Mouse (Mus musculus) myocyte (in vitro differentiated cells): ENCODE measurements around the gene Ddx49.

ENCODE experiments used
- CEBPB ChIP-seq: IDR thresholded peaks from 2 replicates; pipeline ENCODE4 v1.6.1; 2011; ENCODE audit warnings: mild to moderate bottlenecking, moderate library complexity; ENCODE audit not compliant: poor library complexity, insufficient read depth, severe bottlenecking
- MAX ChIP-seq: IDR thresholded peaks from one replicate; pipeline ENCODE4 v1.6.1; 2011; ENCODE audit warnings: low read depth, mild to moderate bottlenecking, control low read depth
- MYOG ChIP-seq, 3 experiments: IDR thresholded peaks; one replicate each; pipeline ENCODE4 v1.6.1; 2011; ENCODE audit warnings: control low read depth in 2 of 3, low read depth in 2 of 3, mild to moderate bottlenecking in 2 of 3; ENCODE audit not compliant: insufficient read length in 2 of 3, control insufficient read depth in 1 of 3, insufficient read depth in 1 of 3
- POLR2A ChIP-seq: IDR thresholded peaks from one replicate; pipeline ENCODE4 v1.6.1; 2011; ENCODE audit warnings: low read depth, mild to moderate bottlenecking, control low read depth, moderate library complexity; ENCODE audit not compliant: insufficient read length
- POLR2AphosphoS2 ChIP-seq: IDR thresholded peaks from one replicate; pipeline ENCODE4 v1.6.1; 2011; ENCODE audit warnings: low read depth, control low read depth; ENCODE audit not compliant: insufficient read length
- TCF12 ChIP-seq: IDR thresholded peaks from one replicate; pipeline ENCODE4 v1.6.1; 2011; ENCODE audit warnings: mild to moderate bottlenecking, control low read depth; ENCODE audit not compliant: poor library complexity, insufficient read depth, severe bottlenecking
- USF1 ChIP-seq: IDR thresholded peaks from one replicate; pipeline ENCODE4 v1.6.1; 2011; ENCODE audit warnings: low read depth, mild to moderate bottlenecking, control low read depth, moderate library complexity

DNA sequence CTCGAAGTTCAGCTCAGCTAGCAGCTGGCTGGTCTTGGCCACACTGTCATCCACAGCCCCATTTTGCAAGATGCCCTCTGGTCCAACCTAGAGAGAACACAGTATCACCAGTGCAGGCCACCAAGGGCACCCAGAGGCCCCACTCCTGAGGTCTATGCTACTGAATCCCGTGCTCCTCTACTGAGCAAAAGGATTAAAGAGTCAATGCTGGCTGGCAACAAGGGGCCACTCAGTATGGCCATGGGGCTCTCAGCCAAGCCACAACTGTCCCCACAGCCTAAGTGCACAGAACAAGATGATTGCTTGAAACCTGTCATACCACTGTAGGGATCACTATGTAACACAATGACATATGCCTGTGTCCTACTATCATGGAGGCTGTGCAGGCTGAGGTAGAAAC lies 42.0 kb upstream of the Ddx49 start:
- TF ChIP-seq POLR2A (no peak), POLR2AphosphoS2 (no peak), TCF12 (no peak), MAX (no peak), CEBPB (no peak), USF1 (no peak), MYOG (IDR thresholded peaks at IDR 0.05; ENCODE audit: control insufficient read depth in 1 of 3, insufficient read depth in 1 of 3, insufficient read length in 2 of 3, low read depth in 2 of 3) (no peak)
